Mouse (Mus musculus): Measurements from ENCODE around the gene Aldh1l1.

DNA sequence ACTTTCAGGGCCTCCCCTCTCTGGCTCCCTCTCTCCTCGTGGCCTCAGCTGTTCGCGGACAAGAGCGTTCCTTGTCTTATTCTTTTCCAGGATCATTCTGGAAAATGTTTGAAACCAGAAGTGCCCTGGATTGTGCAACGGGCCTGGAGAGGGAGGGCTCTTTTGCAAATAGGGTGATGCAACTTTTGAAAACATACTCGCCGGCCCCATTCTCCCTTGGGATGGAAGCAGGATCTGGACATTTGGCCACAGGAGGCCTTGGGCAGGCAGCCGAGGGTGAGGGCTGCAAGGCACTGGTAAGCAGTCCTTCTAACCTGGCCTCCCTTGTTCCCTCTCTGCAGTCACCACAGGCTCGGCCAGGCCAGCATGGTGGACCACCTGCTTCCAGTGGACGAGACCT lies 20.1 kb upstream of the Aldh1l1 start:
- TF ChIP-seq RAD21 (IDR thresholded peaks at IDR 0.05; ENCODE audit: low read depth, low read length) (no peak), ZC3H11A (IDR thresholded peaks at IDR 0.05; ENCODE audit: low read depth, low read length) (no peak), CTCF (conservative IDR thresholded peaks at IDR 0.05 in 1 of 2, IDR thresholded peaks at IDR 0.05 in 1 of 2; ENCODE audit: low read depth in 2 of 2, low read length in 2 of 2) (no peak), POLR2A (IDR thresholded peaks at IDR 0.05; ENCODE audit: low read depth, low read length) (no peak), ZMIZ1 (IDR thresholded peaks at IDR 0.05; ENCODE audit: low read depth, low read length) (no peak), MAX (IDR thresholded peaks at IDR 0.05; ENCODE audit: low read length) (no peak), JUN (IDR thresholded peaks at IDR 0.05; ENCODE audit: insufficient read depth, low read depth, low read length) (no peak), EP300 (IDR thresholded peaks at IDR 0.05; ENCODE audit: low read length) (no peak), MYC (IDR thresholded peaks at IDR 0.05; ENCODE audit: low read depth, low read length) (no peak), UBTF (IDR thresholded peaks at IDR 0.05; ENCODE audit: low read depth, low read length) (no peak), RCOR1 (conservative IDR thresholded peaks at IDR 0.05; ENCODE audit: low read depth, low read length) (no peak)

Data from CH12.LX (cell line).